ENCODE assay signal across 8 mouse cellular contexts in genomic region chr8:83955106-83955957, GRCm38 (mm10). TPM values are rescaled to one million over a fixed set of nuclear protein-coding genes. Genes with fewer than 3 reads are reported as not detected.
DNase-seq lines count a peak whose midpoint lies in the region; ATAC-seq and TF ChIP-seq lines count a peak whose summit lies in the region.

Gm10644 (minus strand) TSS chr8:83955205.
Asf1b (plus strand) TSS chr8:83955507.

- H3K9me3 ChIP-seq in ES-E14 (ENCODE audit: control insufficient read depth, insufficient read depth, low read depth, low read length), result no peaks in the 10 kb centered on the region
- no peaks in the 10 kb centered on the region for H3K9me3 ChIP-seq in forebrain, embryonic 15.5 days

- in situ Hi-C loops in ES-E14 (cut with MboI; ENCODE audit: low sequenced_read_pairs in 2 of 2, unreplicated experiment in 2 of 2), result no loop called here

- peaks cover 2% of the 10 kb centered on the region; the same call in 1 of the 2 replicates for H3K36me3 ChIP-seq in ES-E14 (ENCODE audit: control insufficient read depth, insufficient read depth, low read length, poor library complexity, severe bottlenecking)
- H3K36me3 ChIP-seq in forebrain, embryonic 15.5 days, result no peaks in the 10 kb centered on the region

- H3K4me3 ChIP-seq in ES-E14 (ENCODE audit: insufficient read depth in 1 of 2, low read depth in 1 of 2, low read length in 2 of 2, poor library complexity in 1 of 2, severe bottlenecking in 1 of 2), result peak within 1 kb of the TSS; percentile 84 to 95
- H3K4me3 ChIP-seq in forebrain, embryonic 15.5 days, result peak within 1 kb of the TSS; percentile 55
- peak within 1 kb of the TSS; percentile 84 for H3K4me3 ChIP-seq in lung, adult 2 months (replicated peaks; ENCODE audit: extremely low read depth, low read depth, low read length)

- H3K4me1 ChIP-seq in ES-E14 (ENCODE audit: control insufficient read depth in 2 of 2, insufficient read depth in 2 of 2, low read length in 2 of 2, poor library complexity in 1 of 2), result peaks cover 3 to 5% of the 10 kb centered on the region in 2 experiments; a peak in 2 of 4 replicates
- H3K4me1 ChIP-seq in forebrain, embryonic 15.5 days, result peaks cover 24% of the 10 kb centered on the region
- H3K4me1 ChIP-seq in lung, adult 2 months (ENCODE audit: control insufficient read depth, insufficient read depth, low read length), result no peaks in the 10 kb centered on the region; the same call in 1 of the 2 replicates

- under 1% methylated on average over 73 of the region's 75 CpGs for WGBS in forebrain, embryonic 15.5 days
- under 1% methylated on average over 75 of the region's 75 CpGs for WGBS in lung, adult 2 months

- peak; percentile 100 for DNase-seq in ES-E14 (ENCODE audit: low read depth, low spot score)
- peak; percentile 99 for DNase-seq in cerebellum, adult 11-12 months
- peak; percentile 97 for DNase-seq in heart, postnatal 25 days (ENCODE audit: low spot score)
- peak; percentile 96 to 99 for DNase-seq in layer of hippocampus, adult 18-20 months (ENCODE audit: low spot score in 2 of 2)
- DNase-seq in lung, adult 2 months, result peak; percentile 92
- DNase-seq in thymus, adult 18-20 months, result peak; percentile 93 to 96

- intact Hi-C loops in heart, postnatal 25 days (cut with DNase I), result loop anchor here (1.0 to 10.0 kb wide), 4 partner anchors 59 to 511 kb away; no protein-coding TSS in a partner anchor

- peak; percentile 35; the same call in 1 of the 2 replicates for TF ChIP-seq POLR2A in lung, adult 2 months (IDR thresholded peaks at IDR 0.05; ENCODE audit: borderline replicate concordance, extremely low read depth, low read depth, low read length)

- peak; percentile 68 for TF ChIP-seq CTCF in lung, adult 2 months (IDR thresholded peaks at IDR 0.05; ENCODE audit: insufficient read depth, low read length)

- H3K4me2 ChIP-seq in forebrain, embryonic 15.5 days (replicated peaks), result peak within 1 kb of the TSS; percentile 91

- H3K27me3 ChIP-seq in forebrain, embryonic 15.5 days, result no peaks in the 10 kb centered on the region

- 0 out of 2 replicates have a peak within 1 kb of the TSS, but pooled peaks have one; percentile 9 for H3K27ac ChIP-seq in ES-E14 (ENCODE audit: insufficient read depth, low read depth, low read length, poor library complexity, severe bottlenecking)
- peak within 1 kb of the TSS; percentile 71 for H3K27ac ChIP-seq in forebrain, embryonic 15.5 days (replicated peaks)

- peak within 1 kb of the TSS; percentile 90 for H3K9ac ChIP-seq in ES-E14 (ENCODE audit: insufficient read depth, low read depth, low read length, poor library complexity, severe bottlenecking)
- H3K9ac ChIP-seq in forebrain, embryonic 15.5 days (replicated peaks), result peak within 1 kb of the TSS; percentile 44

- ATAC-seq in forebrain, embryonic 15.5 days (replicated peaks), result peak; percentile 100
- ATAC-seq in neutrophil, adult 5-6 weeks (ENCODE audit: extremely low read depth, insufficient number of reproducible peaks, low FRiP score, poor library complexity, severe bottlenecking), result peak; percentile 92

TF ChIP-seq in ES-E14, 5 proteins besides CTCF, POLR2A, EP300 and RAD21:
- TF ChIP-seq MAFK (IDR thresholded peaks at IDR 0.05; ENCODE audit: insufficient read depth, low read depth, low read length) (no peak), CHD2 (IDR thresholded peaks at IDR 0.05; ENCODE audit: low read depth, low read length) (peak; percentile 57; the same call in 1 of the 2 replicates)

RNA-seq across cellular contexts. Expression of gene Gm10644, which starts in this region (rescaled TPM):
- 1.8 and 3.1 TPM in 2 replicates for total RNA-seq in ES-E14 (2012; rRNA removed)
- polyA plus RNA-seq in forebrain, embryonic 15.5 days (2015; fragmentation: Nextera tagmentation; extraction: Ambion mirVana), result 0.74 and 0.95 TPM in 2 replicates
- total RNA-seq in heart, postnatal 25 days (2021), result under 1 TPM; 0.61 to 0.70 TPM
- under 1 TPM; 0.68 to 0.72 TPM for total RNA-seq in layer of hippocampus, adult 18-20 months (2021)
- polyA plus RNA-seq in lung, adult 2 months (2012; rRNA removed), result 1.7 and 2.0 TPM in 2 replicates
- 0.93 and 1.7 TPM in 2 replicates for total RNA-seq in neutrophil, adult 5-6 weeks (2017)

RNA-seq across cellular contexts. Expression of gene Asf1b, which starts in this region (rescaled TPM):
- 30.3 and 43.3 TPM in 2 replicates for total RNA-seq in ES-E14 (2012; rRNA removed)
- polyA plus RNA-seq in forebrain, embryonic 15.5 days (2015; fragmentation: Nextera tagmentation; extraction: Ambion mirVana), result 20.7 and 22.2 TPM in 2 replicates
- 1 to 10 TPM; 1.1 to 1.7 TPM for total RNA-seq in heart, postnatal 25 days (2021)
- under 1 TPM; 0.36 to 0.47 TPM for total RNA-seq in layer of hippocampus, adult 18-20 months (2021)
- polyA plus RNA-seq in lung, adult 2 months (2012; rRNA removed), result 7.5 and 7.9 TPM in 2 replicates
- 0.70 and 2.3 TPM in 2 replicates for total RNA-seq in neutrophil, adult 5-6 weeks (2017)

Comparison
In these comparisons a context has a peak if more than half of its experiments do, and no peak if none do; other contexts are left out.
1. Peak in every context shown above with its lines: DNase-seq, ATAC-seq, H3K4me3 ChIP-seq and H3K27ac ChIP-seq.
2. Peak in DNase-seq in layer of hippocampus, adult 18-20 months; RNA of the genes that start here not detected or under 1 TPM.